Comparison of ENCODE assay signal across 17 mouse cellular contexts in the genomic region with DNA sequence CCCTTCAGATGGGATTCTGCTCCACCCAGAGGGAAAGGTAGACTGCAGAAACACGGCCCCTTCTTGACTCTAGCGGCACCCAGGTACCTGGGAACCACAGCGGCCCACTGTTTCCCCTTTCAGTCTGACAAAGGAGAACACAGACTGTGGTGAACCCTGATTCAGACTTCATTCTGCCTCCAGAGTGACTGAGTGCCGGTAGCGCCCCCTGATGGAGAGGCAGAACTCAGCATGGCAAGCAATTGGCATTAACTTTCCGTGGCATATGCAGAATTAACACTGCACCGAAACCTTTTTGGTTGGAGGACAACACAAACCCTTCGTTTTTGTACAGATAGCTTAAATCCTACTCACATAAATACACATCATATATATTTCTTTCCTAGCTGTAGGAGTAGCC.
DNase-seq lines count a peak whose midpoint lies in the region; TF ChIP-seq lines count a peak whose summit lies in the region.
"Had no signal": no experiment of that assay in that cellular context is flagged by ENCODE, and none has a peak within 500 bp of the region (broad histone marks: within the 10 kb centered on the region; RNA-seq: fewer than 3 reads in every experiment).

No protein-coding gene starts in this region.

- H3K79me2 ChIP-seq in liver, adult 2 months (ENCODE audit: control insufficient read depth, insufficient read depth, low read length), result no peaks in the 10 kb centered on the region

- no peaks in the 10 kb centered on the region for H3K4me1 ChIP-seq in liver, adult 2 months (ENCODE audit: control insufficient read depth, insufficient read depth, low read length)
- H3K4me1 ChIP-seq in thymus, adult 2 months (replicated peaks; ENCODE audit: control insufficient read depth, insufficient read depth, low read length), result peaks cover 5% of the 10 kb centered on the region
- H3K4me1 ChIP-seq: intestine, embryonic 15.5 days had no signal

- H3K9ac ChIP-seq in liver, adult 2 months (ENCODE audit: low read depth, low read length), result no peak overlapping the region
- H3K9ac ChIP-seq: hindbrain, embryonic 12.5 days; intestine, embryonic 15.5 days had no signal

- TF ChIP-seq CTCF in liver, adult 2 months (IDR thresholded peaks at IDR 0.05; ENCODE audit: low read depth, low read length), result peak; percentile 24; the same call in 1 of the 2 replicates
- TF ChIP-seq CTCF in thymus, adult 2 months (IDR thresholded peaks at IDR 0.05; ENCODE audit: borderline replicate concordance, control insufficient read depth, extremely low read depth, insufficient read depth, low read length, poor library complexity), result peak; percentile 21; the same call in 1 of the 2 replicates

- no peak overlapping the region for H3K27ac ChIP-seq in liver, adult 2 months (replicated peaks; ENCODE audit: insufficient read depth, low read depth, low read length)
- no peak overlapping the region for H3K27ac ChIP-seq in thymus, adult 2 months (ENCODE audit: control insufficient read depth, insufficient read depth, low read length)
- H3K27ac ChIP-seq: hindbrain, embryonic 12.5 days; intestine, embryonic 15.5 days; left cerebral cortex, adult 2 months; macrophage had no signal

- H3K4me3 ChIP-seq in liver, adult 2 months (ENCODE audit: insufficient read depth, low read depth, low read length), result no peak overlapping the region
- H3K4me3 ChIP-seq in thymus, adult 2 months (ENCODE audit: control insufficient read depth, insufficient read depth, low read length), result no peak overlapping the region
- H3K4me3 ChIP-seq: erythroblast, embryonic 14.5 days; hindbrain, embryonic 12.5 days; intestine, embryonic 15.5 days; left cerebral cortex, adult 2 months had no signal

- 80% methylated on average over 8 of the region's 8 CpGs for WGBS in liver, adult 2 months
- WGBS in thymus, adult 2 months, result 66% methylated on average over 8 of the region's 8 CpGs

- no peaks in the 10 kb centered on the region for H3K27me3 ChIP-seq in liver, adult 2 months (ENCODE audit: control insufficient read depth, insufficient read depth, low read length)
- H3K27me3 ChIP-seq in thymus, adult 2 months (ENCODE audit: control insufficient read depth, insufficient read depth, low read length), result no peaks in the 10 kb centered on the region
- H3K27me3 ChIP-seq: hindbrain, embryonic 12.5 days; intestine, embryonic 15.5 days had no signal

- no peaks in the 10 kb centered on the region for H3K36me3 ChIP-seq in liver, adult 2 months (ENCODE audit: control insufficient read depth, insufficient read depth, low read length)
- H3K36me3 ChIP-seq in thymus, adult 2 months (ENCODE audit: control insufficient read depth, insufficient read depth, low read length), result no peaks in the 10 kb centered on the region
- H3K36me3 ChIP-seq: hindbrain, embryonic 12.5 days; intestine, embryonic 15.5 days had no signal

- TF ChIP-seq POLR2A in liver, adult 2 months (IDR thresholded peaks at IDR 0.05; ENCODE audit: extremely low read depth, insufficient read depth, low read length), result no peak
- TF ChIP-seq POLR2A in thymus, adult 2 months (IDR thresholded peaks at IDR 0.05; ENCODE audit: control insufficient read depth, extremely low read depth, insufficient read depth, low read length, poor library complexity), result no peak

- DNase-seq in adrenal gland, postnatal 14 days, result peak; percentile 16
- no peak for DNase-seq in adrenal gland, adult 8-10 months
- DNase-seq in liver, adult 2 months (ENCODE audit: extremely low read depth, low read depth, low spot score), result no peak
- DNase-seq in liver, result no peak
- DNase-seq in thymus, adult 2 months, result peak; percentile 7
- DNase-seq in thymus, adult 18-20 months, result no peak
- DNase-seq in spleen, postnatal 10 days (ENCODE audit: low spot score in 2 of 2), result no peak
- DNase-seq in gastrocnemius, postnatal 25 days, result no peak
- DNase-seq: cerebellum, adult 8-10 months; embryo, embryonic 11 days; kidney, postnatal 4 days; retina, postnatal 1 day had no signal

Comparison
In these comparisons a context has a peak if more than half of its experiments do, and no peak if none do; other contexts are left out.
1. DNase-seq: peak in adrenal gland, postnatal 14 days (single experiment) and thymus, adult 2 months (single experiment); none in adrenal gland, adult 8-10 months (single experiment), liver, adult 2 months (single experiment), liver (single experiment), thymus, adult 18-20 months (0 of 2), spleen, postnatal 10 days (0 of 2) and gastrocnemius, postnatal 25 days (single experiment).